Mouse (Mus musculus) retina, embryonic 14.5 days (tissue): ENCODE results near the gene Kcnj5.

Source experiments
- DNase-seq: peaks from one replicate; pipeline ENCODE4 v3.0.0-alpha.2; 2015; ENCODE audit warnings: low spot score

The Kcnj5 gene

DNA sequence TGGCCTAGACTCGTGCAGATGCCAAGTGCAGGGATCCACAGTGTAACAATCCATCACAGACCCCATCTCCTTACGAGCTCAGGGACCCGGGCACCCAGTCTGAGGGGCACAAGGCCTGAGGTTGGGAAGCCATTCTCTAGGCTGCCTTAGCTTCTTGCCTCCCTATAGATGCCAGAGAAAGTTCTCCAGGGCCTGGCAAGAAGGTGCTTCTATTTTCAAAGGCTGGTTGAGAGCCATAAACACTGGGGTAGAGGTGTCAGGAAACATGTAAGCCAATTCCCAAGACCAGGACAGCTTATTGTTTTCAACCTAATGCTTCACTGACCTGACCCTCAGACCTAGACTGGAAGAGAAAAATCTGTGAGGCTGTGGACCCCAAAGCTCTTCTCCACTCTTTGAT lies 28.2 kb downstream of the Kcnj5 start:
- no peak for DNase-seq

DNA sequence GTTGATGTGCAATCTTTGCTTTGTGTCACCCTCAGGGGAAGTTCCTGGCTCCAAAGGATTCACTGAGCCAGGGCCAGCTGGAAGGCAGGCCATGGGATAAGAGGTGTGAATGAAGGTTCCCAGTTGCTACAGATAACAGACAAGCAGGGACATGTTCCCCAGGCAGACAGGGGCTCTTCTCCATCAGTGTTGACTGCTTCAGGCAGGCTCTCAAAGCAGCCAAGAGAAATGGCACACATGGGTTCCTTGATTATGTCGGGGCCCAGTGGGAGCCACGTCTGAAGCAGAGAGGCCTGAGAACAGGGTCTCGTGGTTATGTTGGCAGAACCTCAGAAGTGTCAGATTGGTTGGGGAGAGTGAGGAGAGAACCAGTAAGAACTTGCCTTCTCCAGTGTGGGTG lies 30.1 kb downstream of the Kcnj5 start:
- no peak for DNase-seq

DNA sequence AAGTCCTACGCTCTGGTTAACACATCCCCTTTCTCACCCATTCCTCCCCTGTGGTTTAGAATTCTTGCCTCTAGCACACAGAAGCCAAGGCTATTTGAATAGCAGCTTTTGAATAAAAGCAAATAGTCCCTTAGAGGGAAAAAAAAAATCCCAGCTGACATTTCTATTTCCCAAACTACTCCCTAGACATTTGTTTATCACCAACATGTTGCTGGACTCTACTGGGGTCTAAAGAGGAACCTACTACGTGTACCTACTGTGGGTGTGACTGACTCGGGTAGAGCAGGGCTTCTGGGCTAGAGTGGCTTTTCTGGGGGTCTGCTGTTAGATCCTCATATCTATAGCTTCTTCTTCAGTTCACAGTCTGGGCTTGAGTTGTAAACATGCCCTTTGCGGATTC lies 31.9 kb downstream of the Kcnj5 start:
- no peak for DNase-seq

DNA sequence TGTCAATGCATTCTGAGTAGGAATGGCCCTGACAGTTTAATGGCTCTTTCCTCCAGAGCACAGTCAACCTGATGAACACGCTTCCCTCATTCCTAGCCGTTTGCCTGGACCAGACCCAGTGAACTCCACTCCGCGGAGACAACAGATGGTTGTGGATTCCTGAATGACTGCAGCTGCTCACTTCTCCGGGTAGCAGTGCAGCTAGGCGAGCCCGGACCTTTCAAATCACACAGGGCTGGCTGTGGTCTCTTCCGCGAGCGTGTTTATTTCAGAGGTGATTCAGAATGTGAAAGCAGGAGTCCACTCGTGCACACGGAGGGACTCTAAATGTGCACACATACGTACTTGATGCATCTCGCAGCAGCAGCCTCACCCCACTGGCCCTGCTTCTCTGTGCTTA lies 32.4 kb downstream of the Kcnj5 start:
- DNase-seq: no peak

DNA sequence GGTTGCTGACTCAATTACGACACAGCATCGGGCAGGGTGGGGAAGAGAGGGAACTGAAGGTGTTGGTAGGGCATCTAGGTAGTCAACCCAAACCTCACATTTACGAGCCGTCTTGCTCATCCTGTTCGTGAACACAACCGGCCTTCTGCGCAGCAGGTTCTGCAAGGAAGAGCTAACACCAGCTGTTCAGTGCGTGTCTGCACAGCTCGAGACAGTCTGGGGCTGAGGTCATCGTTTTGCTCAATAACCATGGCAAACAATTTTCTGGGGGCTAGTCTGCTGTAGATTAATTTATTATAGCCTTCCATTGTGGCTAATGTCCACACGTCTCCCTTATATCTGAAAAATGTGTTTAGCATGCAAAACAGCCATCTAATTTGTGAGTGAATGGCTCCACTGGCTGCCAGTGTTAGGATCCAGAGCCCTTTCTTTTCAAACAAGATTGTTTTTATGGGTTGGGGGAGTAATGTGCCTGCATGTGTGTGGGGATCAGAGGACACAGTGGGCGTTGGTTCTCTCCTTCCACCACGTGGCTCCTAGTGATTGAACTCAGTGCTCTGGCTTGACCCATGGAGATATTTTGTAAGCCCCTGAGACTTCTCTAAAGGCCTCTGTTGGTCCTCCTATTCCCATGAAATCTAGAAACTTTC lies 41.5 kb downstream of the Kcnj5 start:
- DNase-seq: no peak

DNA sequence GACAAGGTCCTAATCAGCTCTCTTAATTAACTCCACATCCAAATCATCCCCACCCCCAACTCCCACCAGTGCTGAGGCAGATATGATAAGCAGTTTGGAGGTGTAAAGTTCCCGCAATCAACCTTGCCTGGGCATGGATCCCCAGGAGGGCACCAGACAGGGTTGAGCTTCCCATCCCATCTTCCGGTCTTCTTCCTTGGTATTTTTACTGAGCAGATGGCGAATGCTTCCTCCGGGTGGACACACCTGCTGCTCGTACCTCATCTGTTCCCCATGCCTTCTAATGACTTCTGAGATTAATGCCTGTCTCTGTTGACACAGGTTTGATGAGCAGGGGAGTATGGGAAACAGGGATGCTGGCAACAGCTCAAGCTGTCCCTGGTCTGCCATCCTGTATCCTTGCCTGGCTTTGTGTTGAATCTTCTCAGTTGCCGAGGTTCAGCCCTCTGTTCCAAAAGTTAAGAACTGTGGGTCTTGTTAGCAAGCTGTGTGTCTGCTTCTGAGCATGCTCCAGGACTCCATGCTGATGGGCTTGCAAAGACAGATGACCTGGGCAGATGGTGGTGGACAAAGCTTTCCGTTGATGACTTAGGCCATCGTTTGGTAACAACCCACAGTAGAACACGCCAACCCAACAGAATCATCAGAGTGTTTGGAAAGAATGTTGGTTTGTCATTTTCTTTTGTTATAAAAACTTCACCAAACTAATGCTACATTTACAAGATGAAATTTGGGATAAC lies 48.9 kb downstream of the Kcnj5 start:
- DNase-seq: no peak

DNA sequence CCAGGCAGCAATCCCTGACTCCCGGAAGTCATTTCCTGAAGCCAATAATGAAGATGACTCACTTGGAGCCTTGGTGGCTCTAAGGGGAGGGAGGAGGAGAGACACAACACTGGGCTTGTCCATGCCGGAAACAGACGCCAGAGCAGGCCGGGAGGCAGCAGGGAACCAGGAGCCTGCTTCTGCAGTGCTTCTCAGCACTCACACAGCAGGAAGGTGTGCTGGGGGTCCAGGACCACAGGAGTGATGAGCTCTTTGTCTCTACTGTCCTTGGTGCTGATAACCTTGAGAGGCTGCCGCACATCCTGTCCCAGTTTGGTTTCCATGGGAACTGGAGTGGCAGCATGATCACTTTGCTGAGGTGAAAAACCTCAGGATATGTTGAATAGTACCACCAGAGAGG lies 51.5 kb downstream of the Kcnj5 start:
- no peak for DNase-seq

DNA sequence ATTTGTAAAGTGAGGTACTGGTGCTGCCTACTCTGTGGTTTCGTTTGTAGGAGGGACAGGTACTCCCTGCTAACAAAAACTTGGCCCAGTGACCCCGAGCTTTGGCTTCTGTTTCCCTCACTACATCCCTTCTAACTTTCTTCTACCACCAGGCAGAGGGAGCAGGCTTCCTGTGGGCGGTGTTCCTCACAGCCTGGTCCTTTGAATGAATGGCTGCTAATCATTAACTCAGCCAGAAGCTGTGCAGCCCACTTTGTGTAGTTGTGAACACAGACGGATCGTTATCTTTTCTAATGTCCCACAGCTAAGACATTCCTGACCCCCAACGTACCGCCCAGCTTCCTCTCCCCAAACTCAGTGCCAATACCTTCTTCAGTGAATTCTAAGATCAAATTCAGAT lies 52.5 kb downstream of the Kcnj5 start:
- no peak for DNase-seq

DNA sequence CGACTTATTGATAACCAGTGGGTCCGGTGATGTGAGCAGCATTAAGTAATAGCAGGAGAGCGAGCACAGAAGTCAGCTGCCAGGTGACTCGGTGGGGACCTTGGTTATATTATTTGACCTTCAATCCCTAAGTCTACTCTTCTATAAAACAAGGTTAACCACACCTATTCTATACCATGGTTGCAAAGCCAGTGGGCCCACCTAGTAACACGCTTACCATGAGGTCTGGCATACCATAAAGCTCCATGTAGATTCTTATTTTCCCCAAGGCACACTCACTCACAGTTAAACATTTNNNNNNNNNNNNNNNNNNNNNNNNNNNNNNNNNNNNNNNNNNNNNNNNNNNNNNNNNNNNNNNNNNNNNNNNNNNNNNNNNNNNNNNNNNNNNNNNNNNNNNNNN lies 60.6 kb downstream of the Kcnj5 start:
- DNase-seq: no peak

DNA sequence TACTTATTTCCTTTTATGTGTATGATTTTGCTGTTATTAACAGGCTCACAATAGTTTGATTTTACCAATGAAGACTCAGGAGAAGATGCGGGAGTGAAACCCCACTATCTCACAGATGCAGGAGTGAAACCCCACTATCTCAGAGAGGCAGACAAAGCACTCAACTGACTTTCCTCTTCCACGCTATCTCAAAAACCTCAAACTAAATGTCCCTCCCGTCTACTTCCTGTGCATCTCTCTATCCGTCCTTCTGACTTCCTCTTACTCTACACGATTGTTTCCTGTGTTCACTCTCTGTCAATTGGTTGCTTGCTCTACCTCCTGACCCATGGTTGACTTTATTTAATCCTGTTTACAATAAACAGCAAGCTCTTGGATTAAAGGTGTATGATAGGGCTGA lies 63.7 kb downstream of the Kcnj5 start:
- DNase-seq: no peak

DNA sequence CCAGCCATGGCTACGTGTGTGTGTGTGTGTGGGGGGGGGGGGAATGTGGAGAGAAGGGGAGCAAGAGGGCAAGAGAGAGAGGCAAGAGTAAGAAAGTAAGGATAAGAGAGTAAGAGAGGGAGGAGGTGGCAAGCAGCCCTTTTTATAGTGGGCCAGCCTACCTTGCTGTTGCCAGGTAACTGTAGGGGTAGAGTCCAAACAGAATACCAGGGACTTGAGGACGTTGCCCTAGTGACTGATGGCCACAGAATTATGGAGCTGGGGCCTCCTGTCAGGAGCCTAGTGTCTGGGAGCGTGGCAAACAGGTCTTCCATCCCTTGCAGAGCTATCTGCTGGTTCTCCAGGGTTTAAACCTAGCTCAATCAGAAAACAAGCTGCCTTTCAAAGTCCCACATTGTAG lies 64.4 kb downstream of the Kcnj5 start:
- DNase-seq: no peak

DNA sequence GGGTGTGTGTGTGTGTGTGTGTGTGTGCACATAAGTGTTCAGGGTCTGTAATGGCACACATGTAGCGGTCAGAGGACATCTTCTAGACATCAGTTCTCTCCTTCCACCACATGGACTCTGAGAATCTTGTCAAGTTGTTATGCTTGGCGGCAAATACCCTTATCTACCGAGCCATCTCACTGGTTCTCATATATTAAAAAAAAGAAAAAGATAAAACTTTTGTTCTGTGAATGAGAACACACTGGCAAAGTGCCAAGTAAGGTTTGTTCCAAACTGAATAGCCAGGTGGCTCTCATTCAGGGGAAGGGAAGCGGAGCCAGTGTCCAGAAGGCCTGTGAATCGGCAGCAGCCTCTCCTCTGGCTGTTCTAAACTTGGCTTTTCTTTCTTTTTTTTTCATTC lies 66.1 kb downstream of the Kcnj5 start:
- no peak for DNase-seq

DNA sequence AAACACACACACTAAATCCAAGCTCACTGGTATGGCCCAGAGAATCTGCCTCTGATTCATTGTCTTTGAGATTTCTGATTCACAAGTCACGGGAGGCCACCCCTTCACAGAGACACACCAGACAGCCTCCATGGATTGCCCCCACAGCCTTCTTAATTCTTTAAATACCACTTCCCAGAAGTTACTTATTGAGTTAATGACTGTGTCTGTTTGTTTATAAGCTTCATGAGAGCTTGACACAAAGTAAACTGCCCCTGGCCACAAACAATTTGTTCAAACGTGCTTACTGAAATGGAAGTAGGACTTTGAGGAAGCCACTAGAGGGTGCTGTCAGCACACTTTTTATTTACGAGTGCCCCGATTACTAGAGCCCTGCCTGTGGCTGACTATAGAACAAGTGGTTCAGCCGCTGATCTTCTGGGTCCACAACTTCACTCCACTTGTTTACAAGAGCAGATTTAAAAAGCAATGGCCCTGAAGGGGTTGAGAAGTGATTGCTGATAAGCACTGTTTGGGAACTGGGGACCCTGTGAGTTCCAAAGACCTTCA lies 72.2 kb downstream of the Kcnj5 start:
- DNase-seq: peak; percentile 95
